Mouse (Mus musculus): Measurements from ENCODE around the gene Cntfr.
A peak's percentile ranks its signal among the peaks of the same experiment; 100 is the strongest.

Cntfr gene

DNA sequence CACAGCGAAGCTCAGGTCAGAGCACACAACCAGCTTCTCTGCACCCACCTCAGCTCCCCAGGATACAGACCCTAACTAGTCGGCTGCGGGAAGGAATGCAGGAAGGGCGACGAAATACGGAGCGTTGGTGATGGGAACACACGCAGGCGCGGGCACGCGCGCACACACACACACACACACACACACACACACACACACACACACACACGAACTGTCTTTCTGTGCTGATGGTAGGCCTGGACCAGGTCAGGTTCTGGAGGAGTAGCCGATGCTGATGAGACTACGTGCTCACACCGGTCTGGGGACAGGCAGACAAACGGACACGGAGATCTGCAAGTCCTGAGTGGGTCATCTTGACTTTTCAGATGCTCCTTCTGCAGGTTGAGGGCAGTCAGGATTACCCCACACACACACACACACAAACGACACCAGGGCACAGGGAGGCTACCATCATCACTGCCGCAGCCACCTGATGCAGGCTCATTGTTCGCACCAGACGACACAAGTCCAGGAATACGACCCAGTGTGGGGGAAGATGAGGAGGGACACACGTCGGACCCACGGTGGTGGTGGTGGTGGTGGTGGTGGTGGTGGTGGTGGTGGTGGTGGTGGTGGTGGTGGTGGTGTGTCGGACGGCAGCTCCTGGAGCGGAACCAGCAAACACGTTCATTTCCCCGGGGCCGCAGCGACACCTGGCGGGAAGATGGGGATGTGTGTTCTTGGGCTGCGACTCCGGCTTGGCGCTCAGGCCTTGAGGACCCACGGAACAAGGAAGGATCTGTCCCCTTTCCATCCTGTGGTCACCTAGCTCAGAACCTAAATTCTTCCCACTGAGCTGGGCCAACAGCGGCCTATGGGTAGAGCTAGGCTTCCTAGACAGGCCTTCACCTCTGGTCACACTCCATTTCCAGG lies at the start of gene Cntfr:
Gene Cntfr, minus strand, starts transcription at position 160 of the 912 bp plus-strand sequence.
- DNase-seq (ENCODE audit: low read depth) = peak; percentile 73

DNA sequence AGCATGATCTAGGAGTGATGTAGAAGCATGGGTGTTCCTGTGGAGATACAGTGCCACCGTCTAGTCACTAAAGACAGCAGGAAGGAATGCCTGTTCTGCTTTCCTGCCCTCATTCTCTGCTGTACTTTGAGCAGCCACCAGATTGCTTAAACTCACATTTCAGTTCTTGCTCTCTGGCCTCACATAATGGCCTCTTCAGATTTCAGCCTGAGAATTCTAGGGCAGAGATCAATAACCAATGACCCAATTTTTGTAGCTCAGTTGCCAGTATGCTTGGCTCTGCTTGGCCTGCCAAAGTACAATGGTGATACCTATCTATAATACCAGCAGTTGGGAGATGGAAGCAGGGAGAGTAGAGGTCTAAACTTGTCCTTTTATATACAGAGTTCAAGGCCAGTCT lies 48.1 kb upstream of the Cntfr start:
- no peak for DNase-seq (ENCODE audit: low read depth)

DNA sequence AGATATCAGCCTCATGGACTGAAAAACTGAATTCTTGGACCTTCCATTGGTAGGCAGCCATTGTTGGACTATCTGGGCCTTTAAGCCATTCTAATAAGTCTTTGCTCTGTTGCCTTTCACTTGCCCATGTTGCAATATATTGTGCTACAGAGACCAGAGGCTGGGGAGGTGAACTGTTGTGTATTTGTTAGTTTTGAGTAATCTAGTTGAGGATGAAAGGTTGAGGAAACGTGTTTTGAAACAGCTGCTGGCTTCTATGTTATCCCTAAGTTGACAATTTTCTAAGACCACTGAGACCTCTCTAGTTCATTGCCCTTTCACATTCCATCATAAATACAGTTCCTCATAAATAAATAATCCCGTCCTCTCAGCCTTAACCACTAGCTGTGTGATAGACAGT lies 47.2 kb upstream of the Cntfr start:
- DNase-seq (ENCODE audit: low read depth) = no peak

DNA sequence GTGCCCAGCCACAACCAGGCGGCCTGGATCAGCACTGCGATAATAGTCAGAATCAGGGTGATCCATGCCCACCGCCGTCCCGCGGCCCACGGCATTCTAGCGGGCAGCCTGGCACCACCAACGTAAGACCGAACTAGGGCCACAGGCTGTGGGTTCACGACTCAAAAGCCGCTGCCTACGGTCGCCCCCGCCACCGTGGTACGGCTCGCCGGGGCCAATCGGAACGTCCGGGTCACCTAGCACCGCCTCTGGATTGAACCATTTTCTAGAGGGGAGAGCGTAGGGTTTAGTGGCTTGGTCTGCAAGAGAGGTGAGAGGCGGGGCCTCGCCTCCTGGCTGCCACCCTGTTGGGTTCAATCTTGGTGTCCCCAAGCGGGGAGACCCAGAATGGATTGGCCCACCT lies 44.3 kb upstream of the Cntfr start:
- DNase-seq (ENCODE audit: low read depth) = peak; percentile 92

DNA sequence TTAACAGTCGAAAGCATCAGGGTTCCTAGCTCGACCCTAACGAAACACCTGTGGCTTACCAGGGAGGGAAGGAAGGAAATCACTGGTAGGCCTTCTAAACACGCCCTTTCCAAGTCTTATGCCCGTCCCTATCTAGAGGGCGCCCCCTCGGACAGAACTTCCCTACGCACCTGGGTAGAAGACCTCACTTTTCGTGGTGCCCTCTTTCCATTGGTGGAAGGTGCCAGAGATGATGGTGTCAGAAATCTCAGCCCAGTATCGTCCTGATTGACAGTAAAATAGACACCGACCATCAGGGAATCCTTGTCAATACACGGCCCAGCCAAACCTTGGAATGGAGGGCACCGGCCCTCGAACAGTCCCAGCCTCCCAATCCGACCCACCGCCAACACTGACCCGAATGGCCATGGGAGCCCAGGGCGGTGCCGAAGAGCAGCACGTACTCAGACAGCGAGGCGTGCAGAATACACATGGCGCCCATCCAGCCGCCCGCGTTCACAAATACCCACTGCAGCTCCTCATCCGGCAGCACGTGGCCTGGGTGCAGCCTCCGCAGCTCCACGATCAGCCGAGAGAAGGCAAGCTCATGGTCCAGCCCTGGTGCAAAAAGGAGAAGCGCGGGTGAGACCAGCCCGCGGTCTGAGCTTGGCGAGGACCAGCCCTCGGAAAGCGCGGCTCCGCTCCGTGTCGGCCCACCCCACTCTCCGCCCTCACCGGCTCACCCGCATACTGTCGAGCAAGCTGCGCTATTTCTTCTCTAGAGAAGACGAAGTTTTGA lies 43.7 kb upstream of the Cntfr start:
- DNase-seq (ENCODE audit: low read depth) = peak; percentile 70

DNA sequence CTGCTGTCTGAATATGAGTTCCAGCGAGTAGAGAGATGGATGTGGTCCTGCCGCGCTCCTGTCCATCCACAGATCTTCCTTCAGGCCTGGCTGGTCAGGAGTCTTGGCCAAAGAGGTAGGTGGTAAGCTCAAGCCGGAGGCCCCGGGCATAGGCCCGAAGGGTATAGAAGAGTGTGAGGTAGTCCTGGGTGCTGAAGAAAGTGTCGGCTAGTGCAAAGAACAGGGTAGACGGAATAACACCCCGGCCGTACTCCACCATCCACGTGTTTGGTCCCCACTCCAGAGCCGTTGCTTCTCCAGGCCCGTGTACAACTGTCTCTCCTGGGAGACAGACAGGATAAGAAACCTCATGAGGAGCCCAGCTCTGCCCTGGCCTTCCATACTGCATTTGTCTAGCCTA lies 42.4 kb upstream of the Cntfr start:
- DNase-seq (ENCODE audit: low read depth) = no peak

DNA sequence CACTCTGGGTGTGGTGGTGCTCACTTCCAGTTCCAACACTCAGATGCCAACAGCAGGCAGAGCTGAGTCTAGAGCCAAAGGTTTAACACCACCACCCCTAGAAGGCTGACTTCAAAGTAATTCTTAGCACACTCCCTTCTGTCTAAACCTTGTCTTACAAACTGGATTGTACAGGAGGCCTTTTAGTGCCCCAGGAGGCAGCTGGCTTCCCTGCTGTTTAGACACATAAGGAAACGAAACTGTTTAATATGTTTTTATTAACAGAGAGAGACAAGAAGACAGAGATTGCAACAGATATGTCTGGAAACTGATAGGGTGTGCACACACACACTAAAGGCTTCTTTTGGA lies 41.3 kb upstream of the Cntfr start:
- DNase-seq (ENCODE audit: low read depth) = no peak

DNA sequence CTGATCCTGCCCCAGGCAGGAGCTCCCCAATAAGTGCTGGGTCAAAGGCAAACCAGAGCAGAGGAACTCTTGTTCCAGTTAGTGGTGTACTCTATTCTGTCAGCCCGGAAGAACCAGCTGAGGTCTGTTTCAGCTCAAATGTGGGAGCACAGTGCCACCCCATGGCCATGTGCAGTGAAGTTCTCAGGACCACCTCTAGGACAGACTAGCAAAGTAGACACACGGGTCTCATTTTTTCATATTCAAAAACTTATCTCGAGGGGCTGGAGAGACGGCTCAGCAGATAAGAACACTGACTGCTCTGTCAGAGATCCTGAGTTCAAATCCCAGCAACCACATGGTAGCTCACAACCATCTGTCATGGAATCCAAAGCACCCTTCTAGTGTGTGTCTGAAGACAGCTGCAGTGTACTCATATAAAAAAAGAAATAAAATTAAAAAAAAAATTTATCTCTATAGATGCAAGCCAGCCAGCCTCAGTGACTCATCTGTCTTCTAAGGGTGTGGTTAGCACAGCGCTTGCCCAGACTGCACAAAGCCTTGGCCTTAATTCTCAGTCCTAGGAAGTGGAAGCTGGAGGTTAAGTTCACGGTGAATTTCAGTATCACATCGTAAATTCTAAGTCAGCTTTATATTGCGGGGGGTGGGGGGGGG lies 40.8 kb upstream of the Cntfr start:
- peak; percentile 85 for DNase-seq (ENCODE audit: low read depth)

DNA sequence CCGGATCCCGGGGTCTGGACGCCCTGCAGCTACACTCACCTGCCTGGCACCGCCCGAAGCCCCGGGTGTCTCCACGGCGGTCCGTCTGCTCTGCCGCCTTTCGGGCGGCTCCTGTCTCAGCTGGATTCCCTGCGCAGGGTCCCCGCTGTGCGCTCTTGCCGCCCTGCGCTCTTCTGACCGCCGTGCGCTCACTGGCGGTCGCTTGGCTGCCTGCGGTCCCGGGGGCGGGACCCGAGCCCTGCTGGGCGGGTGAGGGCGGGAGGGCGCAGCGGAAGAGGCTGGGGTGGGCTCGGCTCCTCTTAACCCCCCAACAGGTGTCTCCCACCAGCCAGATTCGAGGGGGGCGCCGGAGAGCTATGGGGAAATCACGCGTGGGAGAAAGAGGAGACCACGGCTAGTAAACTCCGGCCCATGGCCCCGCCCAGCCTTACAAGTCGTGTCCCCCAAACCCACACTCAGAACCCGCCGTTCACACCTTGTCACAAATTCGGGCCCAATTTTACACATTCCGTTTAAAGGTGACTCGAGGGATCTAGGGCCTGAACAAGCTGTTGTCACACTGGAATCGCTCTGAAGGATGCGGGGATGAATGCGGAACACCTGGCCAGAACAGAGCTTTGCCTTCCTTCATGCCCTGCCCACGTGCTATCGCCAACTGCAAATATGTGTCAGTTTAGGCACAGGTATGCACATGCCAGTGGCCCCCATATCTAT lies 34.3 kb upstream of the Cntfr start, which contains the start of gene Arid3c:
Gene Arid3c, minus strand, starts transcription at position 91 of the 714 bp plus-strand sequence.
- DNase-seq (ENCODE audit: low read depth) = no peak

DNA sequence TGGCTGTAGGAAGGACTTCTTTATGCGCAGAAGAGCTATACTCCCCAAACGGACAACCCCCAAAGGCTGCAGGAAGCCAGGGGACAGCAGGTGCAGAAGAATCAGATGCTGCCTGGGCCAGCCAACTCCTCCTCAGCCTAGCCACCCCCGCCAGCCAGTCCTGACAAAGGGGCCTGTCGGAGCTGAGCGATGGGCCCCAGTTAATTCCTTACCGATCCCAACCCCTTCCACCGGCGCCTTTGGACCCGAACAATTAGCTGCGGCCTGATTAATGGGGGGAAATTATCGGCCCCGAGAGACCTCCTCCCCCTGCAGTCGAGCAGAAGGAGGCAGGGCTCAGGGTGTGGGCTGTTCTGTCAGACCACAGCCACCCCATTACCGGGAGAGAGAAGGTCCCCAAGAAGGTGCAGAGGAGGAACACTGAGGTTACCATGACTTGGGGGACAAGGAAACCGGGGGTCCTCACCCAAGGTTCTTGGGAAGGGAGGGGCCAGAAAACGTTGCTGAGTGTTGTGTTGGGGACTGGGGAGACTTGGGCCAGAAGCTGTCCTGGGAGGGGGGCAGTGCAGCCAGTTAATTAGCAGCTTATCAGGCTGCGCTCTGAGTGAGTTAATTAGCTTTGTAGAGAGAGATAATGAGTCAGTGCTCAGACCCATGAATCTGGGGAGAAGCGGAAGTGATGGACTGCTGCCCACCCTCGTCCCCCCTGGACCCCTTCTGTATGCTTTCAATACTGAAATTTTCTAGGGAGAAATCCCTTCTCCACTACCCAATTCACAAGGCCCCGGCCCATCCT lies 30.1 kb upstream of the Cntfr start:
- DNase-seq (ENCODE audit: low read depth) = no peak

DNA sequence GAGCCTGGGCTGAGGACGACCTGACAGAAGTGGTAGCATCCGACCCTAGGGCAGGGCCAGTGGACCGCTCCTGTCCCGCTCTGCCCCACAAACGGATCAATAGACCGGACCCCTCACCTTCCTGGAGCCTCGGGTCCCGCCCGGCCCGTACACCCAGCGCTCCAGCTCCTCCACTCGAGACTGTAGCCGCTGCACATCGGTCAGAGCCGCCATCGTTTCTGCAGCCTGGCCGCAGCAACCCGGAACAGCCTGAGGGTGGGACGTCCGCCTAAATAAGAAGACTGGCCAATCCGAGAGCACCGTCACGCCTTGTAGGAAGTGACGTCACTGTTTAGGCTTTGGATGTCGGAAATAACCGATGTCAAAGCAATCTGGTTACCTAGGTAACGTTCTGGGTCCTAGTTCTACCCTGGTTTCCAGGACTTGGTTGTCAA lies 26.0 kb upstream of the Cntfr start, which contains the start of gene Dctn3:
Gene Dctn3, minus strand, starts transcription at position 253 of the 434 bp plus-strand sequence.
- peak; percentile 94 for DNase-seq (ENCODE audit: low read depth)

DNA sequence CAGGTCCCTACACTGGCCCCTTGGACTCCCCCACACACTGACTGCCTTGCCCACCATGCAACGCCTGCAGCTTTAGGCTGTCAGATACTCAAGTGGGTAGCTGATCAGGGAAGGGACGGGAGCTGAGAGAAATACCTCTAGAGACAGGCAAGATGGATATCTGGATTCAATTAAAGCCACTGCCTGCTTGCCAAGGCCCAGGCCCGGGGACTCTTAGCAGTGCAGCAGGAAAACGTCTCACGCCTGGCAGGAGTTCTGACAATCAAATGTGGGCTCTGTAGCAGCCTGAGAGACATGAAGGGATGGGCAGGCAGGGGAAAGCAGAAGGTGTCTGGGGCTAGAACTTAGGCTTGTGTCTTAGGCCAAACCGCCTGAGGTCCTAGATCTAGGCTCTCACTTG lies 19.9 kb upstream of the Cntfr start:
- DNase-seq (ENCODE audit: low read depth) = no peak

DNA sequence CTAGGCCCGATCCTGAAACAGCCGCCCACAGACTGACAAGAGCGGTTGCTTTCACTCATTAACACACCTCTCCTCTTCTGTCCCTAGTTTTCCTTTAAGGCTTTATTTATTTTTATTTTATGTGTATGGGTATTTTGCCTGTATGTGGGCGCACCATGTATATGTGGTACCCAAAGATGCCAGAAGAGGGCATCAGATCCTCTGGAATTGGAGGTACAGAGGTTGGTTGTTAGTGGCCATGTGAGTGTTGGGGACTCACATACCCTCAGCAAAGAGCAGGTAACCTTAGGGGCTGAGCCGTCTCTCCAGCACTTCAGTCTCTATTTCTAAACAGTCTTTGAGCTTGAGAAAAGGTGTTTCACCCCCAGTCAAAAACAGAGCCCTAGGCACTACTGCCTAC lies 18.7 kb upstream of the Cntfr start:
- DNase-seq (ENCODE audit: low read depth) = peak; percentile 71

DNA sequence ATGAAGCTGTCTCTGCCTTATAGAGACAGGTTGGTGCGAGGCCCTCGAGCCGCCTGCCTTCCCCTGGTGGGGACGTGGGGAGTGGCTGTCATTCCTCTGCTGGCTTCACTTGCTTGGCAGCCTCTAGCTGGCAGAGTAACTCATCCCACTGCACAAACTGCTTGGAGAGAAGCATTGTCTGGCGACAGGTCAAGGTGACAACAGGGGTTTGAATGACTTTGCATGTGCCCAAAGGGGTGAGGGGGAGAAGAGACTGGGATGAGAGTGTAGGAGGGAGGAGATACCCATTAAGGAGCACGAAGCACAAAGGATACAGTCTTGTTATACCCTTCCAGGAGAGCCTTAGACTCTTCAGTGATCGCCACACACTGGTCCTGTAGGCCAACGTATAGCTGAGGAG lies 18.2 kb upstream of the Cntfr start:
- no peak for DNase-seq (ENCODE audit: low read depth)

DNA sequence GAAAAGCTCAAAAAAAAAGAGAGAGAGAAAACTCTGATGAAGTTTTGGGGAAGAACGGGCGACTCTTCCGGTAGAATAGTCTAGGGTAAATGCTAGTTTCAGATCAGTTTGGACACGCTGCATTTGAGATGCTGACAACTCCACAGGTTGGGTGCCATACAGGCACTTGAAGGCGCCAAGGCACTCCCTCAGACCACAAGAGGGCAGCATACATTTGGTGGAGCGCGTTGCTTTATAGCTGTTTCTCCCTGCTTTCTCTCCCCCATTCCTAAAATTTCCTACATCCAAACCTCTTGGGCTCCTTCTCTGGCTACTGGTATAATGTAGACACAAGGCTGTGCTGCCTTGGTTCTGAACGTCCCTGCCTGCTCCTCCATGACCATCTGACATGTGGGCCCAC lies 17.4 kb upstream of the Cntfr start:
- peak; percentile 88 for DNase-seq (ENCODE audit: low read depth)

DNA sequence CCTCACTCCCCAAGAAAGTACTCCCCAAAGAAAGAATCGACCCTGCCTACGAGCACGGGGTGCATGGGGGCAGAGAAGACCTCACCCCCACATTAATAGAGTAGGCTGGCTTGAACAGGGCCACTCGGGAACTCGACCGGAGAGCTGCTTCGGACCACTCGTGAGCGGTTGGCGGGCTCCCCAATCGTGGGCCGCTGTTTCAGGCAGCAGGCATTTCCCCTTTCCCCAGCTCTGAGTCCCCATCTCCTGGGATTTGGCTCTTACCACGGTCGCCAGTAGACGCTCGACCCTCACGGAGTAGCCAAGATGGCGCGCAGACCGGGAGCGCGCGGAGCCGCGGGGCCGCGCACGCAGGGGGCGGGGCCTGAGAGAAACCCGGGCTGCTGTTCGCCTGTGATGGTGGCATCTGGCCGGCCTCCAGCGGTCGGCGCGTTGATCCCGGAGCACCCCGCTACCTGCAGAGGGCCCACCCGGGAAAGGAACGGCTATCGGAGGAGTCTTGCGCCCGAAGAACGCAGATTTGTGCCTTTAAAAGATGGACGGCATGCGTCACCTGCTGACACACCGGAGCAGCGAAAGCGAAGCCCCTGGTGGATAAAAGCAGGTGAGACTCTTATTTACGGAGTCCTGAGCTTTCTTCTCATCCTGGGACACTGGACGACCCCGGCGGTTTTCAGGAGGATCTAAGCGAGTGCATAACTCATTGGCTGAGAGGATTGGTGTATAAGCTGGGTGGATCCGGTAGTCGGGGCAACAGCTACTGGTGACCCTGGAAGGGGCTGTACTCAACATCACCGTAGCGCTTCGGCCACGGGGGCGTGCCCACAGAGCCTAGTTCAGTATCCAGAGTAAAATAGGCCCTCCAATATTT lies 16.5 kb upstream of the Cntfr start, which contains the start of gene Rpp25l:
Gene Rpp25l, minus strand, starts transcription at position 338 of the 871 bp plus-strand sequence.
- peak; percentile 87 for DNase-seq (ENCODE audit: low read depth)

DNA sequence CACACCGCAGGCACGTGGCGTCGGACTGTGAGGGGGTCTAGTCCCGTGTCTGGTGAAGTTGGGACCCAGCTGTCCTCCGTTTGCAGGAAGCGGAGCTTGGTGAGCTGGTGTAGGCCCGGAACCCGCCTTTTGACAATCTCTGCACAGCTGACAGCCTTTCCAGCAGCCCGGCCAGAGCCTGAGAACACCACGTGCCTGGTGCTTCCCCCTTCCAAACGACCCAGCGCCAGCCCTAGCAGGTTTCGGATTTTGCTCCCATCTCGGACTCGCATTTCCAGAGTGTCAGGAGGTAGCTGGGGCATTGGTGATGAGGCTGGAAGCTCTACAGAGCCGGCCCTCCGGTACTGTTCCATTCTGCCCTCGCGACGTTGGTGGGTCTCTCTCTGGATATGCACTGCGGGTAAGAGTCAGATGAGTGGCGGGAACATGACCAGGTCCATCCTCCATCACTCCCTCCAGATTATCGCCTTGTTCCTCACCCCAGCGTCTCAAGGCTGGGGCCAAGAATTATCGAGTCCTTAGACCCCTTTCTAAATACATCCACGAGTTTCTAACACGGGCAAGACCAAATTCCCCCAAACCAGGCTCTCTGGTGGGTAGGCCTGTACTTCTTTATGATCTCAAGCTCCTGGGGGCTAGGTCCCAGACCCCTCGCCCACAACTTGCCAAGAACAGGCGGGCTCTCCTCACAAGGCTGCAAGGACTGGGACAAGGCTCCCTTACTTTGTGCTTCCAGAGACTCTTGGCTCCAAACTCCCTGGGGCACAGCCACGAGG lies 15.7 kb upstream of the Cntfr start:
- DNase-seq (ENCODE audit: low read depth) = no peak

DNA sequence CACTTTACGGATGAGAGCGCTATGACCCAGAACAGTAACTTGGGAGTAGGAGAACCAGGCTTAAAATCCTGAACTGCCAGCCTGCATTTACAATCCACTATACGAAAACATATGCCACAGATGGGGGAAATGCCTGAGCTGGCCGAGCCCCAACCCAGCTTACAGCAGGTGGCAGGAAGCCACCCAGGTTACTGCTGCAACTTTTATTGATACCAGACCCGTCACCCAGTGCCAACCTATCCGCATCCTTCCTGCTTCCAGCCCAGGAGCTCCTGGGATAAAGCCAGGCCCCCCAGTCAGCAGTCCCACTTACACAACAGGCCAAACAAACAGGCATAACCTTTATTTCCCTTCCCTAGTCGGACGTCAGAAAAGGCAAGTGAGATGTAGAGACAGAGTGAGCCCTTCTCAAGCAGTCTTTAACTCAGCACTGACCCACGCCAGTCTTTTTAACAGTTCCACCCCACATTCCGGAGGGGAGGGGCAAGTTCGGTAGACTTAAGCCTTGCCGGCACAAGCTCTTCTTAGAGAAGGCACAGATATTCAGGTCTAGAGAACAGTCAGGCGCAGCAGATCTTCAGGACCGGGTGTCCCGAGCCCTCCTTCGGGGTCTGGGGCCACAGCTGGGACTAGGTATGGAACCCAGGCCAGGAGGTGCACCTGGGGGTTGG lies 15.0 kb upstream of the Cntfr start:
- no peak for DNase-seq (ENCODE audit: low read depth)

DNA sequence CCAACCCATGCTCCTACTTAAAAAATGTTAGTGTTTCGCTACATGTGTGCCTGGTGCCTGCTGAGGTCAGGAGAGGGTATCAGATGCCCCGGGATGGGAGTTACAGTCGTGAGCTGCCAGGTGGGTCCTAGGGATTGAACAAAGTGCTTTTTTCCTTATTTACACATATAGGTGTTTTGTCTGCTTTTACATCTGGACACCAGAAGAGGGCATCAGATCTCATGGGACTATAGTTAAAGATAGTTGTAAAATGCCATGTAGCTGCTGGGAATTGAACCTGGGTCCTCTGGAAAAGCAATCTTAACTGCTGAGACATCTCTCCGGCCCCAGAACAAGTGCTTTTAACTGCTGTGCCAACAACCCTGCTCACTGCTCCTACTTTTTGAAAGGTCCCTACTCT lies 13.3 kb upstream of the Cntfr start:
- no peak for DNase-seq (ENCODE audit: low read depth)

Measured in NIH3T3 (cell line).